Mouse (Mus musculus): ENCODE data around the gene Pdap1.
A peak's percentile ranks its signal among the peaks of the same experiment; 100 is the strongest.

DNA sequence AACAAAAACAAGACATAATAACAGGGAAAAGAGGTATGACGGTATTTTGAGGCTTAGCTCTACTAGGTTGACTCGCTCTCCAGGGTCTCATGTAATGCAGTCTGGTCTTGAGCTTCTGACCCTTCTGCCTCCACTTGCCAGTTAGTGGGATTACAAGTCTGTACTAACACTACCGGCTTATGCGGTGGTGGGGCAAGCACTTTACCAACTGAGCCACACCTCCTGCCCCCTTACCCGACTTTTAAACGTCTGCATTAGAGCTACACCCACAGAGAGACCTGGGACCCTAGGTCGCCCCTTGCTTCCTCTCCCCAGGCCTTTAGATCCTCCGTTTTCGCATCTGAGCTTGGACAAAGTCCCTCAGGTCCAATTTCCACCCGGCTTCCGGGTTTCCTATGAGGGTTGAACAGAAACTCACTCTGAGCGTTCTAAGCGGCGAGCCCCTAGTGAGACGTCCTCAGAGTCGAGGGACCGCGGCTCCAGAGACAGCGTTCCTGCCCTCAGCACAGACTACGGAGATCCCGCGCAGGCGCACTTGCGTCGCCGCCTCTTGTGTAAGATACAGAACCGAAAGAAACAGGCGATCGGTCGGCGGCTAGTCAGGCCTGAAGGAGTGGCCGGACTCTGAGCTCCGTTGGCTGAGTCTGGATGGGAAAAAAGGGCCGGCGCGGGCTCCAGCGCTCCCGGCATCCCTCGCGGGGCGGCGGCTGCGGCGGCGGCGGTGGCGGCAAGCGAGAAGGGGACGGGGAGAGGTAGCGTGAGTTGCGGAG is 26.7 kb upstream of the Pdap1 start, which contains the start of the genes Ptcd1 and Cpsf4:
- TF ChIP-seq POLR2A (IDR thresholded peaks at IDR 0.05; ENCODE audit: control insufficient read depth, extremely low read depth, insufficient read depth, low read length, poor library complexity): peak; percentile 79
- peak; percentile 30; the same call in 1 of the 2 replicates for TF ChIP-seq CTCF (IDR thresholded peaks at IDR 0.05; ENCODE audit: borderline replicate concordance, control insufficient read depth, extremely low read depth, insufficient read depth, low read length, poor library complexity)

Measured in thymus, adult 2 months (tissue).